Mouse (Mus musculus) heart, embryonic 12.5 days (tissue): Measurements from ENCODE around the gene Nit1. TPM values are rescaled to one million over a fixed set of nuclear protein-coding genes. Genes with fewer than 3 reads are reported as not detected.
"Not testable (repeated sequence)": the region's sequence is repeated elsewhere in the genome, so short reads cannot be mapped to it uniquely, and the experiment has no call there.

Experiments
- ATAC-seq: fragments of 200-750 bp; cut with Nextera tagmentation; 2 replicates; pipeline ENCODE4 v1.8.0; 2017; ENCODE audit warnings: moderate TSS enrichment, moderate library complexity; ENCODE audit not compliant: insufficient number of reproducible peaks, low FRiP score
- H3K27ac ChIP-seq: fragments of 300-500 bp; sonication (generic); 2 replicates; pipeline ENCODE4 v1.5.1; 2016; ENCODE audit warnings: mild to moderate bottlenecking, moderate library complexity; ENCODE audit not compliant: poor library complexity, severe bottlenecking
- H3K27me3 ChIP-seq: fragments of 300-500 bp; sonication (generic); replicated peaks from 2 replicates; pipeline ENCODE4 v1.6.1; 2016; ENCODE audit warnings: mild to moderate bottlenecking, moderate library complexity
- H3K36me3 ChIP-seq: fragments of 300-500 bp; sonication (generic); 2 replicates; pipeline ENCODE4 v1.6.1; 2016; ENCODE audit warnings: mild to moderate bottlenecking, moderate library complexity
- H3K4me1 ChIP-seq: fragments of 300-500 bp; sonication (generic); replicated peaks from 2 replicates; pipeline ENCODE4 v1.6.1; 2016; ENCODE audit warnings: mild to moderate bottlenecking
- H3K4me2 ChIP-seq: fragments of 300-500 bp; sonication (generic); 2 replicates; pipeline ENCODE4 v1.6.1; 2016; ENCODE audit warnings: mild to moderate bottlenecking, moderate library complexity
- H3K4me3 ChIP-seq: fragments of 300-500 bp; sonication (generic); 2 replicates; pipeline ENCODE4 v1.5.1; 2016; ENCODE audit warnings: mild to moderate bottlenecking
- H3K9ac ChIP-seq: fragments of 300-500 bp; sonication (generic); 2 replicates; pipeline ENCODE4 v1.6.1; 2016; ENCODE audit warnings: mild to moderate bottlenecking, moderate library complexity
- H3K9me3 ChIP-seq: fragments of 300-500 bp; sonication (generic); replicated peaks from 2 replicates; pipeline ENCODE4 v1.6.1; 2016; ENCODE audit warnings: mild to moderate bottlenecking, moderate library complexity
- WGBS: fragments of 180-500 bp; shearing (Covaris S2); methylation state at CpG from one replicate; pipeline ENCODE4 v1.1.7; 2016; 5-methylcytosine and 5-hydroxymethylcytosine counted together
- polyA plus RNA-seq: library from polyadenylated mRNA; unstranded; fragments of >200 nt; fragmentation: Nextera tagmentation; extraction: Ambion mirVana; gene quantifications from 2 replicates; pipeline ENCODE4 v1.2.1, GENCODE M21; 2016

Gene Nit1
- polyA plus RNA-seq, 1 experiment from 2014 or later, result 31.9 TPM

DNA sequence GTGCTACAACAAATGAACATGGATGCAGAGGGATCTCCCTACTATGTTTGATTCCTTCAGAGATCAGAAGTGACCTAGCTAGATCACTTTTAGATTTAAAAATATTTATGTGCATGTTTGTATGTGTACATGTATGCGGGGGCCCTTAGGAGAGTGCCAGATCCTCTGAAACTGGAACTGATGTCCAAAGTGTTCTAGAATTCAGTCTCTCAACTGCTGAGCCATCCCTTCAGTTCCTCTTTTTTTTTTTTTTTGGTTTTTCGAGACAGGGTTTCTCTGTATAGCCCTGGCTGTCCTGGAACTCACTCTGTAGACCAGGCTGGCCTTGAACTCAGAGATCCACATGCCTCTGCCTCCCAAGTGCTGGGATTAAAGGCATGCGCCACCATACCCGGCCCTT is 18.9 kb downstream of the Nit1 start:
- 88% methylated on average over 3 of the region's 4 CpGs for WGBS
- not testable (repeated sequence) for H3K27me3 ChIP-seq, H3K4me2 ChIP-seq, H3K9me3 ChIP-seq, ATAC-seq, H3K9ac ChIP-seq, H3K27ac ChIP-seq, H3K4me3 ChIP-seq
- peaks cover 11% of the 10 kb centered on the region; the same call in 1 of the 2 replicates for H3K36me3 ChIP-seq
- H3K4me1 ChIP-seq, result peaks cover 26% of the 10 kb centered on the region

GRCm38 (mm10) chr1:171325571-171325970 is 19.9 kb downstream of the Nit1 start:
- Histone ChIP-seq H3K4me2 (no peak overlapping the region), H3K36me3 (peaks cover 11% of the 10 kb centered on the region; the same call in 1 of the 2 replicates), H3K9me3 (no peaks in the 10 kb centered on the region), H3K9ac (no peak overlapping the region), H3K4me3 (no peak overlapping the region), H3K4me1 (peaks cover 18% of the 10 kb centered on the region), H3K27me3 (no peaks in the 10 kb centered on the region), H3K27ac (no peak overlapping the region)
- 78% methylated on average over 2 of the region's 2 CpGs for WGBS
- ATAC-seq, result no peak

- Histone ChIP-seq H3K36me3 (peaks cover 11% of the 10 kb centered on the region; the same call in 1 of the 2 replicates), H3K4me3 (no peak overlapping the region), H3K27ac (no peak overlapping the region), H3K4me2 (no peak overlapping the region), H3K9me3 (no peaks in the 10 kb centered on the region), H3K27me3 (no peaks in the 10 kb centered on the region), H3K4me1 (peaks cover 7% of the 10 kb centered on the region; the same call in 1 of the 2 replicates), H3K9ac (0 out of 2 replicates have a peak overlapping the region, but pooled peaks have one; percentile 4)
- no peak for ATAC-seq
- 64% methylated on average over 1 of the region's 1 CpGs for WGBS
These were observed 23.4 kb downstream of the Nit1 start for GRCm38 (mm10) chr1:171322012-171322411.

- no peak overlapping the region for H3K9ac ChIP-seq
- H3K27ac ChIP-seq, result no peak overlapping the region
- peaks cover 7% of the 10 kb centered on the region; the same call in 1 of the 2 replicates for H3K4me1 ChIP-seq
- no peak overlapping the region for H3K4me2 ChIP-seq
- ATAC-seq, result no peak
- no peaks in the 10 kb centered on the region for H3K9me3 ChIP-seq
- H3K4me3 ChIP-seq, result no peak overlapping the region
- H3K27me3 ChIP-seq, result no peaks in the 10 kb centered on the region
- peaks cover 11% of the 10 kb centered on the region; the same call in 1 of the 2 replicates for H3K36me3 ChIP-seq
These were observed 24.0 kb downstream of the Nit1 start for GRCm38 (mm10) chr1:171321415-171321814.

DNA sequence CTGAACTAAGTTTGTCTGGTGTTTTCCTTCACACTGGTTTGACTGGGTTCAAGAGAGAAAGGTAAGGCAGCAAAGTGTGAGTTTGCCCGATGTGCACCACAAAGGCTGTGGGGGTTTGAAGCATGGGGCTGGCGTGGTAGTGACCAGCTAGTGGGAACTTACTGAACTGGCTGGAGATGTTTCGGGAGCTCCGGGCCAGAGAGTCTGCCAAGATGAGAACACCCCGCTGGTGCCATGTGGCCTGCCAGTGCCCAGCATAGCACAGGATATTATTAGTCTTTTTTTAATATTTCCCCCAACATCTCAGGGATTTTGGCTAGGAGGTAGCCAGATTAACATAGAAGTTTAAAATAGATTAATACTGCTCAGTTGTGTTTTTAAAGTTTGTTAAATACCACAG is 25.3 kb downstream of the Nit1 start:
- Histone ChIP-seq H3K9me3 (peaks cover 6% of the 10 kb centered on the region; the same call in 1 of the 2 replicates), H3K27me3 (no peaks in the 10 kb centered on the region), H3K4me2 (peak overlapping the region; percentile 62), H3K4me3 (peak overlapping the region; percentile 37), H3K4me1 (0 out of 2 replicates have a peak, but pooled peaks cover 4% of the 10 kb centered on the region), H3K9ac (peak overlapping the region; percentile 35; the same call in 1 of the 2 replicates), H3K27ac (no peak overlapping the region), H3K36me3 (peaks cover 7% of the 10 kb centered on the region; the same call in 1 of the 2 replicates)
- 18% methylated on average over 5 of the region's 5 CpGs for WGBS
- no peak for ATAC-seq

DNA sequence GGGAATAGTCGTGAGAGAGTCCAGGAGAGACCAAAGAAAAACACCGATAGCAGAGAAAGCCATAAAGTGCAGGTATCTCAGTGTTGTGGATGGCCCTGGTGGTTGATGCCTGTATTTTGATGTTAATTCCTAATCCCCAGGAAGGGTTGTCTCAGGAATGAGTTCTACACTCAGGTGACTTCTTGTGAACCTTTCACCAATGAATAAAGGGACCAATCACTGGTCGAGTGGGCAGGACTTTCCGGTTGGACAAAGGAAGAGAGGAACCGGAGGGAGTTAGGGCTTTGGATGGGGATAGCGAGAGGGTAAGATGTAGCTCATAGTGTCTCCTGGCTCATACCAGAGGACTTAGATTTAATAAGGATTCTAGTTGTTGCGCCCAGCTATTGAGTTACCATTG is 25.7 kb downstream of the Nit1 start:
- 0 out of 2 replicates have a peak, but pooled peaks cover 4% of the 10 kb centered on the region for H3K4me1 ChIP-seq
- H3K9me3 ChIP-seq, result peaks cover 6% of the 10 kb centered on the region; the same call in 1 of the 2 replicates
- H3K27ac ChIP-seq, result no peak overlapping the region
- peak overlapping the region; percentile 37 for H3K4me3 ChIP-seq
- peak overlapping the region; percentile 35; the same call in 1 of the 2 replicates for H3K9ac ChIP-seq
- H3K4me2 ChIP-seq, result peak overlapping the region; percentile 62
- no peak for ATAC-seq
- WGBS, result 19% methylated on average over 7 of the region's 7 CpGs
- H3K36me3 ChIP-seq, result 0 out of 2 replicates have a peak, but pooled peaks cover 3% of the 10 kb centered on the region
- H3K27me3 ChIP-seq, result no peaks in the 10 kb centered on the region

DNA sequence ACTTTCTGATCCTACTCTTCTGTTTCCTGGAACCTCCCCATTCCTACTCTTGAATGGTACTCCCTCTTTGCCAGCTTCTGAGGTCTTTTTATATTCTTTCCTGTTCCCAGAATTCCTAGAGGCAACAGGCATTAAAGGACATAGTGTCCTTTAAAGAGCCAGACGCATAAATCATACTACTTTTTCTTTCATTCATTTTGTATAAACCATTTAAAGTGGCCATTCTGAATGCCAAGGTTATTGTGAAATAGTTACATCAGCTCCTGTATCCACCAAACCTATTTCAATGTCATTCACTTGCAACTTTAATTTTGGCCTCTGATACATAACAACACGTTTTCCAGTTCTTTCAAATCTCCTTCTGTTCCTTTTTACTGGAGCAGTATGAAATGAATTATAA is 36.1 kb downstream of the Nit1 start:
- Histone ChIP-seq H3K27ac (no peak overlapping the region), H3K4me3 (no peak overlapping the region), H3K36me3 (no peaks in the 10 kb centered on the region), H3K9ac (no peak overlapping the region), H3K4me2 (no peak overlapping the region), H3K27me3 (no peaks in the 10 kb centered on the region), H3K4me1 (peaks cover 4% of the 10 kb centered on the region), H3K9me3 (no peaks in the 10 kb centered on the region)
- no peak for ATAC-seq
- 70% methylated on average over 2 of the region's 2 CpGs for WGBS

GRCm38 (mm10) chr1:171306157-171306556 is 39.3 kb downstream of the Nit1 start:
- H3K4me2 ChIP-seq, H3K36me3 ChIP-seq, H3K9me3 ChIP-seq, H3K9ac ChIP-seq, H3K4me1 ChIP-seq, H3K4me3 ChIP-seq, H3K27ac ChIP-seq, ATAC-seq, H3K27me3 ChIP-seq: not testable (repeated sequence)
- WGBS, result 64% methylated on average over 5 of the region's 5 CpGs

DNA sequence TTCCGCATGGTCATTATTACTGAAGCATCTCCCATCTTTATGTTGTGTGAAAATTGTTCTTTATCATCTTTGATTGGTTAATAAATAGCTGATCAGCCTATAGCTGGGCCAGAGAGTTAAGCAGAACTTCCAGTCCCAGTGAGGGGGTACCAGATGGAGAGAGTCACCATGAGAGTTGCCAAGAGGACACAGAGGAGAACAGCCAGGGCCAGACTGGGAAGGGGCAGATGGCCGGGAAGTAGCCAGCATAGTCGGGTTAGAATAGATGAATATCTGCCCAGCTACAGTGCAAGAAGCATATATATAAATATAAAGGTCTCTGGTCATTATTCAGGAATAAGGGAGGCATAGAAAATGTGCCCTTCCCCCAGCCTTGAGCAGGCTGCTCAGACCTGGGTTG is 47.2 kb downstream of the Nit1 start:
- 48% methylated on average over 3 of the region's 3 CpGs for WGBS
- peaks cover 7% of the 10 kb centered on the region for H3K4me1 ChIP-seq
- no peak overlapping the region for H3K27ac ChIP-seq
- no peaks in the 10 kb centered on the region for H3K9me3 ChIP-seq
- no peak overlapping the region for H3K4me3 ChIP-seq
- ATAC-seq, result no peak
- H3K4me2 ChIP-seq, result no peak overlapping the region
- H3K27me3 ChIP-seq, result peaks cover 16% of the 10 kb centered on the region
- no peaks in the 10 kb centered on the region for H3K36me3 ChIP-seq
- H3K9ac ChIP-seq, result no peak overlapping the region

GRCm38 (mm10) chr1:171295063-171295402 is 50.4 kb downstream of the Nit1 start:
- Histone ChIP-seq H3K36me3 (peaks cover under 1% of the 10 kb centered on the region), H3K4me1 (peaks cover 8% of the 10 kb centered on the region), H3K4me2 (peak overlapping the region; percentile 74), H3K27me3 (peaks cover 16% of the 10 kb centered on the region), H3K9me3 (no peaks in the 10 kb centered on the region), H3K4me3 (peak overlapping the region; percentile 94), H3K9ac (peak overlapping the region; percentile 86), H3K27ac (peak overlapping the region; percentile 87)
- no peak for ATAC-seq
- 18% methylated on average over 3 of the region's 3 CpGs for WGBS

DNA sequence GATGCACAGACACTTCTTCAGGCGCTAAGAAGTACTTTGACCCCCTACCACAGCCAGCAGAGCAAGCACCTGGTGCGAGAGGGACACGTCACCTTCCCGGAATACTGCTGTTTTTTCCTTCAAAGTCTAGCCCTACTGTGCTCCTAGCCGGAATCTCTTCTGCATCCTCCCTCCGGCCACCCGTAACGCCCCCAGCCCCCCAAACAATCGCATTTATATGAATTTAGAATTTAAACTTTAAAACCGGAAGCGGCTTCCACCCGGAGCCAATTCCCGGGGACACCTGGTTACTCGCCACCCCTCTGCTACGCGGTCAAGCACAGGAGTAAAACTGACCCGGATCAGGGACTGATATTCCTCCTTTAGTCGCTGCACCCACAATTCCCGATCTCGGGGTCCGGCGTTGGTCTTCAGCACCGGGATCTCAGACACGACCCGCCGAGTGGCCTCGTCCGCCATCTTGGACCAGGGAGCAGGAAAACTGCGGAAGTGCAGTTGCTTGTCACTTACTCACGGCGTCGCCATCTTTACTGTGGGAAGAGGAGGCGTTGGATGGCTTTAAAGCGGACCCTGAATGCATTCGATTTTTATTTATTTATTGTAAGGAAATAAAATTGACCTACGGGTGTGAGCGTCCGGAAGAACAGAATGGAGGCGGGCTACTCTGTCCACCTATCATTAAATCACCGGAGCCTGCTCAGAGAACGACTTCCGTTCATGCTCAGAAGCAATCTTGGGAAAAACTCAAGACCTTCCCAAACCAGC is 51.0 kb downstream of the Nit1 start, which contains the start of gene Ufc1:
TSS of gene Ufc1 (minus strand) at position 727 of the 765 bp plus-strand sequence.
- H3K27ac ChIP-seq, result peak within 1 kb of the TSS; percentile 87
- H3K9ac ChIP-seq, result peak within 1 kb of the TSS; percentile 86
- H3K4me3 ChIP-seq, result peak within 1 kb of the TSS; percentile 94
- peaks cover 8% of the 10 kb centered on the region for H3K4me1 ChIP-seq
- peaks cover 16% of the 10 kb centered on the region for H3K27me3 ChIP-seq
- WGBS, result under 1% methylated on average over 42 of the region's 42 CpGs
- peaks cover 6% of the 10 kb centered on the region for H3K36me3 ChIP-seq
- H3K9me3 ChIP-seq, result no peaks in the 10 kb centered on the region
- H3K4me2 ChIP-seq, result peak within 1 kb of the TSS; percentile 74
- ATAC-seq, result peak; percentile 82
